Mouse (Mus musculus): ENCODE measurements around the gene Krtap19-1.

GRCm38 (mm10) chr16:88848558-88848957 lies 20.7 kb downstream of the Krtap19-1 start:
- TF ChIP-seq ZNF384 (IDR thresholded peaks at IDR 0.05; ENCODE audit: low read depth, low read length) (no peak), POLR2A (IDR thresholded peaks at IDR 0.05; ENCODE audit: low read depth, low read length) (no peak), EP300 (IDR thresholded peaks at IDR 0.05; ENCODE audit: low read length) (no peak), GABPA (IDR thresholded peaks at IDR 0.05; ENCODE audit: insufficient replicate concordance, low read depth, low read length) (no peak), CTCF (conservative IDR thresholded peaks at IDR 0.05 in 1 of 2, IDR thresholded peaks at IDR 0.05 in 1 of 2; ENCODE audit: low read depth in 2 of 2, low read length in 2 of 2) (no peak), MAX (IDR thresholded peaks at IDR 0.05; ENCODE audit: low read length) (no peak), KAT2A (IDR thresholded peaks at IDR 0.05; ENCODE audit: insufficient replicate concordance, low read length) (no peak), MAZ (IDR thresholded peaks at IDR 0.05; ENCODE audit: low read depth, low read length) (no peak), TBP (conservative IDR thresholded peaks at IDR 0.05; ENCODE audit: low read depth, low read length) (no peak), BHLHE40 (IDR thresholded peaks at IDR 0.05; ENCODE audit: low read depth, low read length) (no peak), SMC3 (IDR thresholded peaks at IDR 0.05; ENCODE audit: low read depth, low read length) (no peak)
